Mouse (Mus musculus): ENCODE results near the gene Map2k2.

Map2k2 gene

GRCm38 (mm10) chr10:81094931-81095678, 10.6 kb upstream of the Map2k2 start:
- 76% methylated on average over 9 of the region's 9 CpGs for WGBS

- under 1% methylated on average over 35 of the region's 35 CpGs for WGBS
Observed at GRCm38 (mm10) chr10:81106113-81106721, 502 bp downstream of the Map2k2 start.

DNA sequence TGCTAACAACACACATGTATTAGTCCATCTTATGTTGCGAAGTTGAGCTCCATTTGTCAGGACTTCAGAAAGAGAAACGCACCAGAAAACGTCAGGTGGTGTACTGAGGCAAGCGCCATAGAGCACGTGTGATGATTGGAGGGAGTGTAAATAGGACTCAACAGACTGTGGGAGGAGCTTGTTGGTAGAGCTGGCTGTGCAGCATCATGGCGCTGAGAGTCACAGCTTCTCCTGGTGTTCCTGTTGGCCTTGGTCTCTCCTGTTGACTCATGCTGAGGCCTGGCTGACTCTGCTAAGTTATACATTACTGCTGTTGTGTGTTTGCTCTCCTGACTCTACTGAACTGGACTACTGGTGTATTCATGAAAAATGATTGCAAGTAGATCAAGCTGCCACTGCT, 7.2 kb downstream of the Map2k2 start:
- WGBS, result 91% methylated on average over 6 of the region's 6 CpGs

GRCm38 (mm10) chr10:81119625-81120024, 13.9 kb downstream of the Map2k2 start:
- 81% methylated on average over 10 of the region's 10 CpGs for whole genome bisulfite sequencing

- WGBS, result 71% methylated on average over 7 of the region's 7 CpGs
Observed at GRCm38 (mm10) chr10:81120650-81121049, 14.9 kb downstream of the Map2k2 start.

- WGBS, result 68% methylated on average over 2 of the region's 2 CpGs
Observed at GRCm38 (mm10) chr10:81122889-81123288, 17.2 kb downstream of the Map2k2 start.

DNA sequence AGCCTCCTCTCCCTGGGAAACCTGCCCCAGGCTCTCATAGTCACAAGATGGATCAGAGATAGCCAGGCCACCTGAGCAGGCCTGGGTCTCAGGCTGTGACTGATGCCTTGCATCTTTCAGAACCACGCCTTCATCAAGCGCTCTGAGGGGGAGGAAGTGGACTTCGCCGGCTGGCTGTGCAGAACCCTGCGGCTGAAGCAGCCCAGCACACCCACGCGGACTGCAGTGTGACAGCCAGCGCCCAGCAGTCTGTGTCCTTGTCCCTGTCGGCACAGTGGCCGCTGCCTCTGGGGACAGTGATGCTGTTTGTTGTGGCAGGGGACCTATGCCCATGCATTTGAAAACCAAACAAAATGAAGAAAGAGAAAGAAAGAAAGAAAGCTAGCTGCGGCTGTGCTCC, 17.8 kb downstream of the Map2k2 start:
- WGBS, result 61% methylated on average over 11 of the region's 11 CpGs

DNA sequence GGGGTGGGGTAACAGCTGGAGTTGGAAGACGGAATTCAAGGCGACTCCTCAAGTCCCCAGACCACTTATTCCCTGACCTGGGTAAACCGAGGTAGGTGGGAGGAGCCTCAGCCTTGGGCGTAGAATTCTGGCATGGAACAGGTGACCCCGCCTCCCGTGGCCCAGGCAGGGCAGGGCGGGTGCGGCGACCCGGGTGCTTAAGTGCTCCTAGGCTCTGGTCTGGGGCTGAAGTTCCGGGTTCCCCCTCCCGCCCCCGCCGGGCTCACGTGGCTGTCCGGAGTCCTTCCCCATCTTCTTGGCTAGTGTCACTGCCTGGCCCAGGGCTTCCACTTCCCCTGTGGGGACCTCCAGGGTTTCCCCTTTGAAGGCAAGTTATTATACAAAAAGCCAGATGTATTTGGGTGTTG, 28.5 kb downstream of the Map2k2 start:
- WGBS, result 10% methylated on average over 16 of the region's 16 CpGs

- WGBS, result 4% methylated on average over 41 of the region's 41 CpGs
Observed at GRCm38 (mm10) chr10:81134966-81135681, 29.4 kb downstream of the Map2k2 start, which contains the start of gene Zbtb7a. Zbtb7a (plus strand) TSS chr10:81135220.

GRCm38 (mm10) chr10:81135831-81136705, 30.4 kb downstream of the Map2k2 start:
- WGBS, result 1% methylated on average over 80 of the region's 86 CpGs

DNA sequence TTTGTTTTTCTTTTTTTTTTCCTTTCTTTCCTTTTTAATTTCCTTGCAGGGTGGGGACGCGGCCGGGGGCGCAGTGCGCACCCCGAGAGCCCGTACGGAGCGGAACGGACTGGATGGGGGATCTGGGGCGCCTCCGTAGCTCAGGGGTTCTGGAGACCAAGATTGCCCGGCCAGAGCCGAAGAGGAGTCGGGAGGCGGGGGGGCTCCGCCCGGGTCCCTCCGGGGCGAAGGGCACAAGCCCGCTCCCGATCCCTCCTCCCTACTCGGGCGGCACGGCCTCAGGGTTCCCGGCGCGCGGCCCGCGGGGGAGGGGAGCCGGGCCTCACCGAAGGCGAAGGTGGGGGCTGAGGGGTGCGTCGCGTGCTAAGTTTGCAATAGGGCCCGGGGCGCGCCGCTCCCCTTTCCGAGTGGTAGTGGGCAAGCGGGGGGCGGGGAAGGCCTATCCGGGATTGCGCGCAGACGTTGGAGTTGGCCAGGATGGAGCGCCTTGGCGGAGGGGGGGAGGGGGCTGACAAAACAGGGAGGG, 31.1 kb downstream of the Map2k2 start:
- under 1% methylated on average over 49 of the region's 50 CpGs for WGBS

DNA sequence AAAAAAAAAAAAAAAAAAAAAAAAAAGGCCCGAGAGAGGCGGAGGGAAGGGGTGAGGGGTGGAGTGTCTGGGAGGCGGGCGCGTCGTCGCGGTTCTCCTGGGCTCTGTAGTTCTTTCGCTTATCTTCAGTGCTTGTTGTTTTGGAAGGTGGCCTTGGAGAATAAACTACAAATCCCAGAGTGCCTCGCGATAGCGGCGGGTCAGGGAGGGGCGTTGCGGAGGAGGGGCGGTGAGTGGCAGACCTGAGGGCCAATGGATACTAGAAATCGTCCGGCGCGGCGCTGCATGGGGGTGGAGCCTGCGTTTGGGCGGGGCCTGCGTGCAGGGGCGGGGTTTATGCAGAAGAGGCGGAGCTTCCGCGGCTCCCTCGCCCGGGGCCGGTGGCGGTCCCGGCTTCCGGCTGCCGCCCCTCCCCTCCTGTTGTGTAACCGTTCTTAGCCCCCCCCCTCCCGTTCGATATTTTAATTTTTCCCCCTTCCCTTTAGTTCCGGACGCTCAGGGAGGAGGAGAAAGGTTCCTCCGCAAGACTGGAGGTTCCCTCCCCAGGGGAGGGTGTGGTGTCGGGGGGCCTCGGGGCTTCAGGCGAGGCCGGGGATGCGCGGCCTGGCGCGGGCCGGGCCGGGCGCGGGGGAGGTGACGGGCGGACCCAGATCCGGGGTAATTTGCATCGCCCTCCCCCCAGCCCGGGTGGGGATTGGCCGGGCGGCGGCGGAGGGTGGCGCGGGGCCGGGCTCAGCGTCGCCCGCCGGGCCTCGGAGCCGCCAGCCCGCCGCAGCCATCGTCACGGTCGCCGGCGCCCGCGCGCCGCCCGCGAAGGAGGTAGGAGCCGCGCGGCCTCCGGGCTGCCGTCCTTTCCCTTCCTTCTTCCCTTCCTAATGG, 31.8 kb downstream of the Map2k2 start:
- under 1% methylated on average over 86 of the region's 89 CpGs for WGBS

GRCm38 (mm10) chr10:81138131-81138782, 32.5 kb downstream of the Map2k2 start:
- 2% methylated on average over 23 of the region's 24 CpGs for WGBS

DNA sequence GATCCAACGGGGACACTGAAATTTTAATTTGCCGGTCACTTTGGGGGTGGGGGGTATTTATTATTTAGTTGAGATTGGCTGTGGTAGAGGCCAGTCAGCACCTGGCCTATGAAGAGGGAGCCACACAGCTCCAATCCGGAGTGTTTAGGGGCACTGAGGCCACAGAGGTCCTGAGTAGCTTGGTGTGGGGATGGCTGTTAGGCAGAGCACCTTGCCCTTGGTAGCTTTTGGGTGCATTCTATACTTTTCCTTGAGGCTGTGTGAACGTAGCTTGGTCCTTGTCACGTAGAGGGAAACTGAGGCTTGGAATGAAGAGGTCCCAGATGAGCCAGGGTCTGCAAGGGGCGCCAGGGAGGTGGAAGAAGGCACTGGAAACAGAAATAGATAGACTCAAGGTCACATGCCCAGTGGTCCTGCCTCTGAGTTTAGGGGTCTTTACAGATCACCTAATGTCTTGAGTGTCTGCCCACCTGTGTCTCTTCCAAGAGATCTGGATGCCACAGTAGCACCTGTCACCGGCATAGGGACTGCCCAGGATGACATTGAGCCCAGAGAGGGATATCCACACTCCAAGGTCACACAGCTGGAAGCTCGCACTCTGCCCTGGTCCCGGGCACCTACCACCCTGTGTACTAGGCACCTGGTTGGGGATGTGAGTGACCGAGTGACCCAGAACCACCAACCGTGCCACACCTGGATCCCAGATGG, 33.3 kb downstream of the Map2k2 start:
- WGBS, result 38% methylated on average over 11 of the region's 11 CpGs

- 60% methylated on average over 4 of the region's 4 CpGs for WGBS
Observed at GRCm38 (mm10) chr10:81139529-81139846, 33.8 kb downstream of the Map2k2 start.

GRCm38 (mm10) chr10:81140005-81140404, 34.3 kb downstream of the Map2k2 start:
- WGBS, result 27% methylated on average over 8 of the region's 8 CpGs

GRCm38 (mm10) chr10:81140717-81141454, 35.2 kb downstream of the Map2k2 start:
- 40% methylated on average over 10 of the region's 10 CpGs for WGBS

GRCm38 (mm10) chr10:81141455-81142210, 35.9 kb downstream of the Map2k2 start:
- 69% methylated on average over 7 of the region's 7 CpGs for WGBS

Data from cerebral cortex, adult 2 months (tissue).